ENCODE assay signal across 8 mouse cellular contexts in the genomic region with DNA sequence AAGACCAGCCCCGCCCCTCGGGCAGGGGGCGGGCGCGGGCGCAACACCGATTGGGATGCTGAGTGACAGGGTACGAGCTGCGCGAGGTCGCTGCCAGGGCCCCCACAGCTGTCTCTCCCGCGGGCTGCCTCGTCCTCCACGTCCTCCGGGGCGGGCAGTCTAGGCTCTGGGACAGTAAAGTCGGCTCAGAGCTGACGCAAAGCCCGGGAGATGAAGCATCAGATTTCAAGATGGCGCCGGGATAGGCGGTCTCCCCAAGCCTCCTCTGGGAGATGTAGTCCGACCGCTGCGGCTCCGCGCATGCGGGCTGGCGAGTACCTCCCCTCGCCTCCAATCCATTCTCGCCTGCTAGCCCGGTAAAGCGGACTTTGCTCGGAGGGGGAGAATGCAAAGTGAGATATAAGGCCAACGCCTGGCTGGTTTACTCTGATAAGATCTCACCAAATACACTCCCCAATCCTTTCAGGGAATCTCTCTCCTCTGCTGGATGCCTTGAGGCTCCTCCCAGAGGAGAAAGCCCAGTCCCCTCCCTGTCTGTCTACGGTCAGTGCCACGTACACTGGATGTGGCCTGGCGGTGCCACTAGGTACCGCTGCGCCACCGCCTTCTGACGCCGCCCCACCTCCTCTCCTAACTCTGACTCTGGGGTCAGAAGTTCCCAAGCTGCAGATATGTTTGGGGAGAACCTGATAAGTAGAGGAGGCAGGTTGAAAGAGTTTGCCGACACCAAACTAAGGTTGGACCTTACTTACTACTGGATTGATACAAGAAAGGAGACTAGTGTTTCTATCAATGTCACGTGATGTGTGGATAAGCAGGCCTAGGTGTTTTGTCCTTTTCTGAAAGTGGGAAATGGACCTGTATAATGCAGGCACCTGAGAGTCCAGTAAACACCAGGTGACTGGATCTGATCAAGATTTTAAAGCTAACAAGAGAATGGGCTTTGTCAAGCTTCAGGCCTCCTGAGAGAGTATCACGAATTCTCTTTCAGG.
DNase-seq lines count a peak whose midpoint lies in the region; ATAC-seq and TF ChIP-seq lines count a peak whose summit lies in the region.

No protein-coding gene starts in this region.

- no peak for TF ChIP-seq CTCF in Patski (IDR thresholded peaks at IDR 0.05)

- peak; percentile 96 for DNase-seq in Patski (ENCODE audit: low read depth, low spot score)
- peak; percentile 94 for DNase-seq in cerebellum, postnatal 25 days
- peak; percentile 81 to 87 for DNase-seq in frontal cortex, postnatal 25 days (ENCODE audit: low spot score in 2 of 2)
- peak; percentile 95 for DNase-seq in hindbrain, embryonic 14.5 days (ENCODE audit: low spot score)
- DNase-seq in layer of hippocampus, postnatal 36 days: peak; percentile 93 to 94
- peak; percentile 95 for DNase-seq in lung, postnatal 36 days
- DNase-seq in retina, postnatal 1 day: peak; percentile 97
- peak; percentile 90 to 94 for DNase-seq in urinary bladder, adult 18-20 months (ENCODE audit: low spot score in 2 of 2)

- in situ Hi-C loops in Patski (cut with MboI; ENCODE audit: low pct_unique_long_range_greater_than_20kb): loop anchor here (5.0 to 10.0 kb wide), 2 partner anchors 99 to 247 kb away; a partner anchor contains a TSS

- no peaks in the 10 kb centered on the region for H3K9me3 ChIP-seq in hindbrain, embryonic 14.5 days (ENCODE audit: control insufficient read depth, low read length)

- no peaks in the 10 kb centered on the region for H3K27me3 ChIP-seq in Patski
- no peaks in the 10 kb centered on the region for H3K27me3 ChIP-seq in hindbrain, embryonic 14.5 days (ENCODE audit: control insufficient read depth, insufficient read depth, low read length)

- peak overlapping the region; percentile 80 for H3K4me2 ChIP-seq in hindbrain, embryonic 14.5 days (replicated peaks)

- H3K4me3 ChIP-seq in hindbrain, embryonic 14.5 days (replicated peaks; ENCODE audit: low read length): peak overlapping the region; percentile 71

- CTCF ChIA-PET in Patski (lab: Charles Lee): interaction anchor here (0.8 to 3.3 kb wide), 14 partner anchors 9 to 157 kb away, joined by 3 to 12 read pairs (median 6); a partner anchor contains a TSS

- H3K27ac ChIP-seq in hindbrain, embryonic 14.5 days: peak overlapping the region; percentile 96

- WGBS in hindbrain, embryonic 14.5 days: 3% methylated on average over 47 of the region's 47 CpGs

- POLR2A ChIA-PET in Patski (lab: Charles Lee): interaction anchor here (0.5 to 1.6 kb wide), 6 partner anchors 11 to 134 kb away, joined by 3 to 7 read pairs (median 4); no protein-coding TSS in a partner anchor

- no peaks in the 10 kb centered on the region for H3K36me3 ChIP-seq in hindbrain, embryonic 14.5 days (replicated peaks; ENCODE audit: control insufficient read depth, insufficient read depth)

- peak; percentile 94 for ATAC-seq in Patski
- peak; percentile 98 for ATAC-seq in hindbrain, embryonic 14.5 days (ENCODE audit: low FRiP score)

- peaks cover 43% of the 10 kb centered on the region for H3K4me1 ChIP-seq in hindbrain, embryonic 14.5 days (replicated peaks; ENCODE audit: control insufficient read depth, insufficient read depth, low read length)

- H3K9ac ChIP-seq in hindbrain, embryonic 14.5 days: peak overlapping the region; percentile 69

Comparison
In these comparisons a context has a peak if more than half of its experiments do, and no peak if none do; other contexts are left out.
1. Peak in every context shown above with its lines: DNase-seq, ATAC-seq, H3K4me3 ChIP-seq and H3K27ac ChIP-seq.